Mouse (Mus musculus) adrenal gland, adult 8-10 months (tissue): ENCODE measurements at regions not wholly inside any gene's neighbourhood (a gene's known extent, or its start where the extent isn't known, plus 50 kb on each side); places are given as distances from the start of the nearest gene placed in this dataset.

Experiments used
- DNase-seq: peaks from one replicate; pipeline ENCODE4 v3.0.0; 2022

- no peak for DNase-seq
Measured at GRCm38 (mm10) chr2:133438018-133438417, 113.9 kb upstream of the Bmp2 start.

- no peak for DNase-seq
Measured at GRCm38 (mm10) chr2:133443024-133443423, 108.9 kb upstream of the Bmp2 start.

- peak; percentile 72 for DNase-seq
Measured at GRCm38 (mm10) chr2:133443490-133443889, 108.5 kb upstream of the Bmp2 start.

- DNase-seq = no peak
Measured at GRCm38 (mm10) chr2:133452947-133453346, 99.0 kb upstream of the Bmp2 start.

- no peak for DNase-seq
Measured at GRCm38 (mm10) chr2:133455484-133456170, 96.3 kb upstream of the Bmp2 start.

- DNase-seq = no peak
Measured at GRCm38 (mm10) chr2:133456785-133457184, 95.2 kb upstream of the Bmp2 start.

- no peak for DNase-seq
Measured at GRCm38 (mm10) chr2:133458735-133459134, 93.2 kb upstream of the Bmp2 start.

- DNase-seq = no peak
Measured at GRCm38 (mm10) chr2:133460814-133461213, 91.1 kb upstream of the Bmp2 start.

- no peak for DNase-seq
Measured at GRCm38 (mm10) chr2:133462378-133462777, 89.6 kb upstream of the Bmp2 start.

GRCm38 (mm10) chr2:133467170-133468168, 84.5 kb upstream of the Bmp2 start:
- DNase-seq = no peak

GRCm38 (mm10) chr2:133472966-133473744, 78.8 kb upstream of the Bmp2 start:
- no peak for DNase-seq

- no peak for DNase-seq
Measured at GRCm38 (mm10) chr2:133474174-133474573, 77.8 kb upstream of the Bmp2 start.

- no peak for DNase-seq
Measured at GRCm38 (mm10) chr2:133480870-133481269, 71.1 kb upstream of the Bmp2 start.

- no peak for DNase-seq
Measured at GRCm38 (mm10) chr2:133481305-133481704, 70.7 kb upstream of the Bmp2 start.

GRCm38 (mm10) chr2:133481785-133482184, 70.2 kb upstream of the Bmp2 start:
- no peak for DNase-seq

GRCm38 (mm10) chr2:133495443-133495842, 56.5 kb upstream of the Bmp2 start:
- peak; percentile 36 for DNase-seq

GRCm38 (mm10) chr2:133496389-133496788, 55.6 kb upstream of the Bmp2 start:
- no peak for DNase-seq

- no peak for DNase-seq
Measured at GRCm38 (mm10) chr2:133497071-133497470, 54.9 kb upstream of the Bmp2 start.

- no peak for DNase-seq
Measured at GRCm38 (mm10) chr2:133497541-133498185, 54.3 kb upstream of the Bmp2 start.

GRCm38 (mm10) chr2:133498186-133498571, 53.8 kb upstream of the Bmp2 start:
- no peak for DNase-seq

- DNase-seq = no peak
Measured at GRCm38 (mm10) chr2:133498717-133499143, 53.2 kb upstream of the Bmp2 start.

- peak; percentile 82 for DNase-seq
Measured at GRCm38 (mm10) chr2:133499904-133500303, 52.1 kb upstream of the Bmp2 start.
